Mouse (Mus musculus) frontal cortex, adult 2 months (tissue): ENCODE measurements at regions not wholly inside any gene's neighbourhood (a gene's known extent, or its start where the extent isn't known, plus 50 kb on each side); places are given as distances from the start of the nearest gene placed in this dataset.

Experiments
- DNase-seq, 2 experiments: peaks; one replicate each; pipeline ENCODE4 v3.0.0; 2022; ENCODE audit warnings: low spot score in 1 of 2; ENCODE audit errors: extremely low spot score in 1 of 2

DNA sequence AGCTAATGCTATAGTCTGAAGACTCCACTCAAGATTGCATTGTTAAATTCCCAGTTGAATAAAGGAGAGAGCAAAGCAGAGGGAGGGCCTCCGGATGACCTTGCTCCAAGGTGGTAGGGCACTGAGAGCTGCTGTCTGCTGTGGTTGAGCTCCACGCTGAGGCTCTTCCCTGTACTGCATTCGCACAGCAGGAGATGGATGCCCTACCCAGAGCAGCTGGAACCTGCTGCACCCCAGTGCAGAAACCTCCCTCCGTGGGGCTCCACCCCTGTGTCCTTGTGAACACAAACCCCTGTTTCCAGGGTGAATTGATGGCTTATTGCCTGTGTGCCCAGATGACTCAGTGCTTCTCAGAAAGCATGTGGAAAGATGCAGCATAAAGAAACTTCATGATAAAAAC is 404.3 kb downstream of the Rpl36a-ps1 start:
- peak in 1 of 2 experiments; percentile 32 for DNase-seq

DNA sequence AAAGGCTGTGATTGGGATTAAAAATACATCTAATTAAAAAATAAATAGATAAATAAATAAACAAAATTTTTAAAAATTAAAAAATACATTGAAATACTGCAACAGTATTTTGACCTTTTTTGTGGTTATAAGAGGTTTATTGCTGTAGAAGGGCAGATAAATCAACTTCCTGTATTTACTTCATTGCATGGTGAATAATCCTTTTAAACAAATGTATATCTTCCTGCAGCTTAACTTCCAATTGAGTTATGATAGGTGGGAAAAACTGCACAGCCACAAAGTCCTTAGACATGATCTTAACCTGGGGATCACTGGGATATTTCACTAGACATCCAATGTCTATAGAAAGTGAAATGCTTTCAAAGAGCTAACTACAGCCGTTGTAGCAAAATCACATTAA is 402.1 kb upstream of the Dach1 start:
- no peak for DNase-seq

DNA sequence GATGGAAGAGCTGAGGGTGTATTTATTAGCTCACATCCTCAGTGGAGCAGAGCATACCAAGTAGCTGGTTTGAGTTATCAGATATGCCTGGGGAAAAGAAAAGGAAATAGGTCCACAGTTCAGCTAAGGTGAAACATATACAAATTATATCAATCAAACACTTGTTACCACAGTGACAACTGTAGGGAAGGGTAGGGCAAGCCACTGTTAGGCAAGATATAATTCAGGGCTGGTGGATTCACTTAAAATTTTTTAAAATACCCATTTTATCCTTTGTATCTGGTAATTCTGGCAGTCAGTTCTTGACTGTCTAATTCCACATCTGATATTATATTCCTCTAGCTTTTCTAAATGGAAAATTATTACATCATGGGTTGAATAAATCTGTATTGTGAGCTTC is 392.4 kb upstream of the Dach1 start:
- no peak for DNase-seq

DNA sequence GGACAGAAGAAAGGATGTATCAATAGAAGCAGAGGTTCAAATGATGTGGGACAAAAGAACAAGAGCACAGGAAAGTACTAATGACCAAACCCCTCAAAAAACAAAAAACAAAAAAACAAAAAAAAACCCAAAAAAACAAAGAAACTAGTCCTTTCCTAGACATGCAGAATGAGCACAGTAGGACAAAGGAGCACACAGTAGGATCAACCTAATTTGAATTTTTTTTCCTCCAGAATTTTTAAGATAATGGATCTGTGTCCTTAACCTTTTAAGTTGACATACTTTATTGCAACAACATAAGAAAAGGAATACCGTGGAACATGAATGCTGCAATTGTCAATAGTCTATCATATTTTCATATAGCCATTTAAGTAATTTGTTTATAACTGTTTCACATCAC is 370.2 kb upstream of the Dach1 start:
- no peak for DNase-seq

DNA sequence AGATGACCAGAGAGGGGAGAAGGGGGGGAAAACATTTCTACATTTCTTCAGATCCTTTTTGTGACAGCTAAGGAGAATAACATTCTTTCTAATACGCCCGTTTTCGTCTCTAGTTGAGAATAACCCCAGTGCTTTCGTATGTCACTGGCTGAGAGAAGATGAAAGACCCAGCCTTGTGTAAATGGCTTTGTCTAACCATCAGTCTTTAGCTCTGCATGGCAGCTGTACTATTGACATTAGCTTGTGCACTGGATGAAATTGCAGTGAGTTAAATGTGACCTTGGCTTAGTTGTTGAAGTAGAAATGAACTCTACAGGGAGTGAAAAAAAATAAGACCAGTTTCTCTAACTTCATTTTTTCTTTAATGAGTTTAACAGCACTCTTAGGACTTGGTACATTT is 368.7 kb upstream of the Dach1 start:
- DNase-seq: no peak

DNA sequence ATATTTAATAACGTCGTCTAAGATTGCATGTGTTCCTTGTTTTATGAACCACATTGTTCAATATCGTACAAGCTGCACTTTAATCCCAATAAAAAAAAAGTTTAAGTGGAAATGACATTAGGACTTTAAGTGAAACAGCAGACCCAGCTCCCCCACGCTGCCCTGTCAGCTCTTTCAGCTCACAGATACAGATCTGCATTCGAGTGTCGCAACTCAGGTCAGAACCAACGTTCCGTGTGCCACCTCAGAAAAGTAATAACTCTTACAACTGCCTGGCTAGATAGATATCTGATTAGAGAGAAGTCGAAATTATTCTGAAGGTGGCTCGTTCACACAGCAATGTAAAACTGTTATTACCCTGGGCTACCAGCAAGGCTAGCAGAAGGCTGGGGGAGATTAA is 364.0 kb upstream of the Dach1 start:
- DNase-seq: no peak

DNA sequence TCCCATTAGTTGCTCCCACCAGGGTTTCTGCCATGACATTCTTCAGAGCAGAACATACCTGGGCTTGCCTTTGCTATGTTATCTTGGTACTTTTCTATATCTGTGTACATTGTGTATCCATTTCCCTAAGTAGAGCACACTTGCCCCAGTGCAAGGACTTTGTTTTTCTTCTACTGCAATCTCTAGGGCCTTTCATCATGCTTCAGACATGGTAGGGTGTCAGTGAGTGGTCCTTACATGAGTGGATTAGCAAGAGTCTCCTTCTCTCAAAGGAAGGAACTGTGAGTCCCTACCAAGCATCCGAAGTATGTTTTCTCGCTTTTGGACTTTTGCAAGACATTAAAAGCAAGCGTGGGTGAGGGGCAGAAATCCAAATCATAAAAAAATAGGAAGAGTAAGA is 351.4 kb upstream of the Dach1 start:
- no peak for DNase-seq

DNA sequence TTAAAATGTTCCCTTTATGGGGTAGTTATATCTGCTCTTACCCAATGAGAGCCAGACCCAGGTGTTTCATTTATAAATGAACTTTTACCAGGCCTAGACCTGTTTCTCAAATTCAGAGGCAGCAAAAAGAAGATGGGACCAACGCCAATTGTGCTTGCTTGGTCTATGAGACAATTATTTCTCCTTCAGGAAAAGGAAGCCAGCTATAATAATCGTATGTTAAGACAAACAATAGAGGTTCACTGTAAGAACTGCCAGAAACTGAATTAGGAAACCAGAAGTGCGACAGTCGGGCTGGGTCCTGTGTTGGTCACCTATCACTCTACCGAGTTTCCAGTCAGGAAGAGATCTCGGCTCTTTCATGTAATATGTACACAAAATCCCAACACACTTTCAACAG is 335.8 kb upstream of the Dach1 start:
- DNase-seq: no peak

DNA sequence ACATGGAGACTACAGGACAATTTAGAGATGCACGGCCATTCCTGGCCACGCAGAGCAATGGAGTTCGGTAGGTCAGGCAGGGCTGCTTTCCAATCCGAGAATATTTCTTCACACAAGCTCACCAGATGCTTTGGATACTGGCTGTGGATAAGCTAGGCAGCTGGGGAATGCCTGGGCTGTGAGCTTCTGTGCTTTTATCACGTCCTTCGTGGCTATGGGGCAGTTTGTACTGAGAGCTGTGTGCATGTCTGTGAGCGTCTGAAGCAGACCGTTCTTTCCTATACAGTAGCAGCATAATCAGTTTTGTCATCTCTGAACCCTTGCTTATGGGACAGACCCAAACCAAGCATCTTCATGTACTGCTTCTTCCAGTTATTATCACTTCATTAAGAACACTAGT is 307.9 kb upstream of the Dach1 start:
- no peak for DNase-seq

DNA sequence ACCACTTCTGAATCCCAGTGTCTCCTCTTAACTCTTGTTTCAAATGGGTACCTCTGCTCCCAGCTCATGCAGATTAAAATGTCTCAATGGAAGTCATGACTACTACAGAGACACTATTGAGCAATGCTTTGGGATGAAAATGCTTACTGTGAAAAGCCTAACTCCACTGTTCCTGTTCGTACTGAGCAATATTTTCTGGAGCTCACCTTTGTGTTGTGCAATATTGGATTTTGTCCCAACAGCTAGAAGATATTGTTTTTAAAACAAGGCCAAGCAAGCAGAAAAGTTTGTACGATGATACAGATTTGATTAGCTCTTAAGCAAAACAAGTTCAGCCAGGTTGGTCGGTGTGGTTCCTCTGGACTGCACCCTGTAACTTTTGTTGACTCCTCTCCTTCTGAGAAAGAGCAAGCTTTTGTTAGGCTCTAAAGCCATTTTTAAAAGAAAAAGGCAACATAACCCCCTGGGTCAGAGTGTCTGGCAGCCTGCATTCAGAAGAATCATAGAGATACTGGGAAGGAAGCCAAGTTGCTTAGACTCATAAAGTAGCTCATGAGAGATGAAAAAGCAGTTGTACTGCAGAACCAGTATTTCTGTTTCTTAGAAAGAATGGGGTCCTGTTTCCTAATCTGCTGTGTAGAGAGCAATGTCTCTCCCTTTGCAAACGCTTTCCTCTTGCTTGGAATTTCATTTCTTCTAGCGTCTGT is 302.4 kb upstream of the Dach1 start:
- DNase-seq: peak in 1 of 2 experiments; percentile 1

DNA sequence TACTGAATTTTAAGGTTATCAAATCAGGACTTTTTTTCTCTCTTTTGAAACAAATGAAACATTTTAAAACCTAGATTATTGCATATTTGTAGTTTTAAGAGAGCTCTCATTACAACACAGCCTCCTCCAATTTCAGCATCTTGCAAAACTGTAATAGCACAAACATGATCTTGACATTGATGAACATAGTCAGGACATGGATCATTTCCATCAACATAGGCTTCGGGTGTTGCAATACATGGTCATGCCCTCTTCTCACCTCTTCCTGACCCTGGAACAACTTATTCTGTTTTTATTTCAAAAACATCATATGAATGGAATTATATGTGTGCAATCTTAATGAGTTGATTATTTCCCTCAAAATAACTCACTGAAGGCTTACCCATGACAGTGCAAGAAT is 284.9 kb upstream of the Dach1 start:
- DNase-seq: no peak

DNA sequence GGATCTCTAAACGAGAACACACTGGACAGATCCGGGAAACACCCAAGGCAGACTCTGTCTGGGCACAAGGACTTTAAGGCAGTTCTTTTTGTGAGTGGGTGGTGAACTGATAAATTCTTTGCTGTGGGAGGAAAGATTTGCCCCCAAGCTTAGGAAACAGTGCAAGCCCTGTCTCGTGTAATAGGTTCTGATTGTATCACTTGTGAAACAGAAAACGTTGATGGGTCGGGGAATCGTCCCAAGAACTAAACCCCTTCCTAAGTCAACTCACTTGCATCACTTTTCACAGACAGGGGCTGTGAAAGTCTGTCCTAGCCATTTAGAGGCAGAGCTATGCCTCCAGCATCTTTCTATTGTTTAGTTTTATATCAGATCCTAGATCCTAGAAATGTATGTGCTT is 282.6 kb upstream of the Dach1 start:
- DNase-seq: no peak

DNA sequence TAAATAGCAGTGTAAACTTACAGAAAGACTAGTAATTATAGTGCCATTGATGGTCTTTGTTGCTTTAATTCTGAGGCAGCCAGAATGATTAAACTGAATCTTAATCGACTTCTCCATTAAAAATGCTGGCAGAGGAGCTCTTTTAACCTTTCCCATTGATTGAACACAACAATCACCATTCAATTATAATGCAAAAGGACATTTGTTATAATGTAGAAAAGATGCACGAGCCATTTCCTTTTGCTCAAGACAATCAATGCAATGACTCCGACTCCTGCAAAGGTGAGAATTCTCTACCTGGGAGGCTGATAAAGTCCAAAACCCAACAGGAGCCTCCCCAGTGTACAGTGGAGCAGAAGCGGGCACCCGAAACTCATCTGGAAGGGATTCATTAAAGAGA is 280.0 kb upstream of the Dach1 start:
- no peak for DNase-seq

DNA sequence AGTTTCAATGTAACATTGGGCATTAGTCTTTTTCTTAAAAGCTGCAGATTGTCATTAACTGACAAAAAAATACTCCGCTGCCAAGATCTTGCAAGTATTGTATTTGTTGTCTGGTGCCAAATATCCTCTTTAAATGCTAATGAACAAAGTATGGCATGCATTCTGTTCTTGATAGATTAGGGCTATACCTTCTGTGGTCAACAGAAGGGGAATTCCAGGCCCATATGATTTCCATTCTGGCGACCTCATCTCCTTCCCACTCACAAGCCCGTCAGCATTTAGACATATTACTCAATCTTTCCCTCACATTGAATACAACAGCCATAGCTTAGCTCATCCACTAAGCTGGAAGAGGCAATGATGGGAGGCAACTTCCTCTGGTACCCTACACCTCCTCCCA is 272.8 kb upstream of the Dach1 start:
- no peak for DNase-seq

DNA sequence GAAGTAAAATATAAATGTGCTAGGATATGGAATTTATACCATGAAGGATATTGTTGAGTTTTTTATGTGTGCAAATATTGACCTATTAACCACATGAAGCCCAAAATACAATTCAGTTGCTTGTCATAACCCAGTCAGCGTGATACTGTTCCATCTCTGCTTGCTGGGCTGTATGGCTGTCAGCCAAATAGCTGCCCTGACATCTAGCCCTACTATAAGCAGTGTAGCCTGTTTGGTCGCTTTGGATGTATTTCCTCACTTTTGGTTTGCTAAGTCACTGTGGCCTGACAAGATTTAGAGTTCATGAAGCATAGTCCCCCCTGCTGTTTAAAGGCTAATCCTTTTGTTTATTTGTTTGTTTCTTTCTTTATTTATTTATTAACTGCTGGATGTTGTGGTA is 272.4 kb upstream of the Dach1 start:
- no peak for DNase-seq

DNA sequence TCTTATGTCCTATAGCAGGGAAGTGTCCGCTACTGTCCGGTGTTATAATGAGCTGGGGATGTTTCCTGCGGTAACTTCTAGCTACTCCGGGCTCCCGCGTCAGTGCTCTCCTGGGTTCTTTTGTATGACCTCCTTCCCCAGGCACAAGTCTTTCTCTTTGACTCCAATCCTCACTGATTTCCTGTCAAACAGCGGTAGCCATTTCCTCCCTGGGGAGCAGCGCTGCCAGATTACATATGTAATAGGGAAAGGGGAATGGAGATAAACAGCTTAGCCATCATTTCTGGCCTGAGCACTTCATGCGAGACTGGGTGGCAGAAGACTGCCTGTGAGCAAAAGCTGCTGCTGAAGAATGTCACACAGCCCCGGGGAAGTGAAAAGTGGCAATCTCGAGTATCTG is 262.4 kb upstream of the Dach1 start:
- DNase-seq: no peak

DNA sequence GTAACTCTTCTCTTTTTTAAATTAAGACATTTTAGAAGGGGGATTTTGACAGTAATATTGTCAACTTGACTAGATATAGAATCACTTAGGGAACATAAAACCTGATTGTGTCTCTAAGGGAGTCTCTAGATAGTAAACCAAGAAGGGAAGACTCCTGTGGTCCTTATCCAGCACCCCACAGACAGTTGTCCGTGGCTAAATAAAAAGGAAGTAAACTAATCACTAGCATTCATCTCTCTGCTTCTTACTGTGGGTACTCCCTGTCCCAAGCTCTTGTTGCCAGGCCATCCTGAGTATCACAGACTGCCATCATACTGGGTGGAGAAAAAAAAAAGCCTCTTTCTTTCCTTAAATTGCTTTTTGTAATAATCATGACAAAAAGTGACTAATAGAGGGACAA is 248.2 kb upstream of the Dach1 start:
- DNase-seq: no peak

DNA sequence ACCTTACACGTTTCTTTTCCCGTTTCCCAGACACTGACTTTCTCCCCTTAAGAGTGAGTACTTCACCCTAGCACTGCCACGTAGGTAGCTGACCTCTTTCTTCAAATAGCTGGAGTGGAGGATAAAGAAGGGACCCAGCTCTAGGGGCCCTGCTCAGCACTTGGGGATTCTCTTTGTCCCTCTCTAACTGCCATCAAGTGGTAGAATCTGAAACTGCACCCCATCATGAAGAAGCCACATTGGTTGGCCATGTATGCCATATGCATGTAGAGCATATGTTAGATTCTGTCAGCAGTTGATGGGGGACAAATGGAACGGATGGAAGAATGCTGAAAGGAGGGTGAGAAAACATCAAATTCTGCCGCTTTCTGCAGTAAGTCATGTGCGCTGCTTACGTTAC is 244.6 kb upstream of the Dach1 start:
- DNase-seq: peak in 1 of 2 experiments; percentile 2

DNA sequence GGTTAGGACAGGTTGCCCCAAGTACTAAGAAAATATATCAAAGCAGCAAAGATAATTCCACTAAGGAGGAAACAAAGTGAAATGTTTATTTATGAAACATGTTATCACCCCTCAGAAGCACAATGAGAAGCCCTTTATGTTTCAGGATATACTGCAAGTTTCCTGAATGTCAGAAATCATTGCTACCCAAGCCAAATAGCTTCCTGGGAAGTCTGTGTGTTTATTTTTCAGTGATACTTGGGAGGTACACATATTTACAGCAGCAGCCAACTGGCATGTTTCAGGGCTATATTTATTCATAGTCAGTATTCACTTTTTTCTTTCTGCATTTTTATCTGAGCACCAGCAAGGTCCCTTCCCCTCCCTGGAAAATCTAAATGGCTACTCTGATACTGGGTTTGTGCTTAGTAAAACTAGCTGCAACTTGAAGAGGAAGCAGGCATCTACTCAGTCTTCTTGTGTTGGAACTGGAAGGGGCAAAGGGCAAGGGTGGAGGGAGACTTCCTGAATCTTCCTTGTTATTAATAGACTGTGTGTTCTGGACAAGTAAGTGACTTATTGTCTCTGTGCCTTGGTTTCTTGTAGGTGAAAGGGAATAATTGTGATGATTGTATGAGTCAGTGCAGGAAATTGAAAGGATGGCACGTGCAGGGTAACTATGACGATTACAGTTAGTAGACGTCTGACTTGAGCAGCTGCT is 236.5 kb upstream of the Dach1 start:
- no peak for DNase-seq

DNA sequence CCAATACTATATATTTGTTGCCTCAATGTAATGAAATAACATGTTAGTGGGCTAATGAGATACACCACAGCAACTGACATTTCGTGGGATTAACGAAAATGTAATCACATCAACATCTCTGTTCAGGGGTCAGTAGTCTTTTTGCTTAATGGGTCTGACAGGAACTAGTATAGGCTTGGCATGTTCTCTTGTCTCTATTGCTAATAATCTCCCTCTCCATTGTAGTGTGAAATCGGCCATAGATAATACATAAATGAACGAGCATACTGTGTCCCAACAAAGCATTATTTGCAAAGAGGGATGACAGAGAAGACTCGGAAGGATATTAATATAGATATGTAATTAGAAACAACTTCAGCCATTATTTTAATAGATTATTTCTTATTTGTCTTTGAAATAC is 234.5 kb upstream of the Dach1 start:
- no peak for DNase-seq

DNA sequence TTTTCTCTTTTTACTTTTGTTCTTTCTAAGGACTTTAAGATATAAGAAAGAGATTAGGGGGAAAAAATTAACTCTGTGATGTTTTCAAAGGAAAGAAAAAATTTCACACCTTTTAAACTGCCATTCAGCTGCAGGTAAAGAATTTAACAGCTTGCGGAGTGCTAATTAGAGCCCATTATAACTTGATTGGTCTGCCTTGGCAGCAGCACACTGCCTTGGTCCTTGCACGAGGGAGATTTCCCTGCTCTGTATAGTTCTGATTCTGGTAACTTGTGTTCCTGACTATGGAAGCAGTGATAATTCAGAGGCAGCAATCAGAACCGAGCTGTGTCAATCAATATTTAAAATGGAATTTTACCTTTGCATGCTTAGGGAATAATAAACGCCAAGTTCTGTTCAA is 218.3 kb upstream of the Dach1 start:
- DNase-seq: no peak
